Mouse (Mus musculus) heart, adult 2 months (tissue): ENCODE results near the gene Mtfr1l. TPM values are rescaled to one million over a fixed set of nuclear protein-coding genes. Genes with fewer than 3 reads are reported as not detected.

Source experiments
- DNase-seq, 2 experiments: peaks; one replicate each; pipeline ENCODE4 v3.0.0; 2021
- H3K27ac ChIP-seq: fragments of 200-600 bp; 2 replicates; pipeline ENCODE4 v1.8.1; 2022
- H3K27me3 ChIP-seq: fragments of 200-500 bp; 2 replicates; pipeline ENCODE4 v1.6.1; 2012; ENCODE audit warnings: mild to moderate bottlenecking, low read length, inconsistent platforms, mixed read lengths; ENCODE audit not compliant: control insufficient read depth, insufficient read depth
- H3K36me3 ChIP-seq: fragments of 200-500 bp; 2 replicates; pipeline ENCODE4 v1.6.1; 2012; ENCODE audit warnings: low read length, inconsistent platforms; ENCODE audit not compliant: control insufficient read depth, insufficient read depth
- H3K4me1 ChIP-seq: fragments of 200-500 bp; 2 replicates; pipeline ENCODE4 v1.6.1; 2011; ENCODE audit warnings: low read length; ENCODE audit not compliant: control insufficient read depth, insufficient read depth
- H3K4me3 ChIP-seq: fragments of 200-600 bp; 2 replicates; pipeline ENCODE4 v1.8.1; 2022
- H3K79me2 ChIP-seq: fragments of 200-500 bp; replicated peaks from 2 replicates; pipeline ENCODE4 v1.6.1; 2012; ENCODE audit warnings: mild to moderate bottlenecking, inconsistent platforms, low read length, moderate library complexity, mixed read lengths; ENCODE audit not compliant: control insufficient read depth, insufficient read depth
- H3K9ac ChIP-seq: fragments of 200-500 bp; 2 replicates; pipeline ENCODE4 v1.6.1; 2012; ENCODE audit warnings: low read depth, mild to moderate bottlenecking, control low read depth, inconsistent platforms, low read length, mixed read lengths
- CTCF ChIP-seq: fragments of 200-600 bp; IDR thresholded peaks from 2 replicates; pipeline ENCODE4 v1.8.1; 2022; ENCODE audit warnings: antibody characterized with exemption, mild to moderate bottlenecking, moderate library complexity
- EP300 ChIP-seq: fragments of 200-500 bp; IDR thresholded peaks from 2 replicates; pipeline ENCODE4 v1.6.1; 2011; ENCODE audit warnings: low read depth, low read length, control low read depth; ENCODE audit not compliant: insufficient read depth
- POLR2A ChIP-seq: fragments of 200-500 bp; IDR thresholded peaks from 2 replicates; pipeline ENCODE4 v1.6.1; 2011; ENCODE audit warnings: mild to moderate bottlenecking, low read depth, low read length, control low read depth; ENCODE audit not compliant: insufficient read depth
- WGBS: fragments of 180-500 bp; shearing (Covaris S2); methylation state at CpG from one replicate; pipeline ENCODE4 v1.1.7; 2018; 5-methylcytosine and 5-hydroxymethylcytosine counted together
- intact Hi-C: fragments of 180-260 bp; cut with DNase I; formaldehyde crosslinking; loops from one replicate; pipeline ENCODE4 v1.15.1; 2025
- polyA plus RNA-seq: library from polyadenylated mRNA; depleted of rRNA; stranded (reverse); fragments of >200 nt; gene quantifications from 2 replicates; pipeline ENCODE4 v1.2.3, GENCODE M21; 2012
- total RNA-seq, 2 experiments: library from RNA; stranded (reverse); gene quantifications; 2 replicates each; pipeline ENCODE4 v1.2.3; 2021

Gene Mtfr1l
- total and polyA plus RNA-seq, 3 experiments = 170 to 196 (median 191) TPM

DNA sequence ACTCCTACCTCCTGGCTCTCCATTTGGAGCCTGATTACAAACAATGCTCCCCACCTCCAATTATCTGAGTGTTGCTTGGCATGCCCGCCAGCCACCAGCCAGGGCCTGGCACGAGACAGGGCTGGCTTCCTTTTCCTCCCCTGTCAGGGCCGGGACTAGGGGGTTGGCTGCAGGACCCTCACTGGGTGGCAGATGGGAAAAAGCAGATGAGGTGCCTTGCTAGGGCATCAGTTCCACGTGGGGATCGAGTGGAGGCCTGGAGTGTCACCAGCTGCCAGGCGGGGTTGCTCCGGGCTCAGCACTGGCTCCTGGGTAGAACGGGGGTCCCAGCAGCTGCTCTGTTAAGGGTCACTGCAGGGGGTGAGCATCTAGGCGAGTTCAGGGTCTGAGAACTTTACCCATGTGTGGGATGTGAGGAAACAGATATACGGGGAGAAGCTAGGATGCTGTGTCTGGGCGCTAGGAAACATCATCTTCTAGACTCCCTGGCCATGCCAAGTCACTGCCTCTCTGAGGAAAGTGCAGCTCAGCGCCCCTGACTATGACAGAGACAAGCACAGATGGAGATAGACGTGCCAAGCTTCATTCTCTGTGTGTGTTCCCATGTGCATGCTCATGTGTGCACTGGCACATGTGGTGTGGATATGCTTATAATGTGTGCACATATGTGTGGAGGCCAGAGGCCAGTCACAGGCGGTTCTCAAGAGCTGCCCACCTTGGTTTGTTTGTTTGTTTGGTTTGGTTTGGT is 35.7 kb upstream of the Mtfr1l start:
- Histone ChIP-seq H3K36me3 (no peaks in the 10 kb centered on the region), H3K79me2 (no peaks in the 10 kb centered on the region), H3K4me3 (no peak overlapping the region), H3K27ac (no peak overlapping the region), H3K4me1 (no peaks in the 10 kb centered on the region), H3K9ac (no peak overlapping the region), H3K27me3 (no peaks in the 10 kb centered on the region)
- DNase-seq = no peak
- intact Hi-C loops = no loop called here
- 83% methylated on average over 14 of the region's 14 CpGs for WGBS
- TF ChIP-seq CTCF (no peak), EP300 (no peak), POLR2A (no peak)

DNA sequence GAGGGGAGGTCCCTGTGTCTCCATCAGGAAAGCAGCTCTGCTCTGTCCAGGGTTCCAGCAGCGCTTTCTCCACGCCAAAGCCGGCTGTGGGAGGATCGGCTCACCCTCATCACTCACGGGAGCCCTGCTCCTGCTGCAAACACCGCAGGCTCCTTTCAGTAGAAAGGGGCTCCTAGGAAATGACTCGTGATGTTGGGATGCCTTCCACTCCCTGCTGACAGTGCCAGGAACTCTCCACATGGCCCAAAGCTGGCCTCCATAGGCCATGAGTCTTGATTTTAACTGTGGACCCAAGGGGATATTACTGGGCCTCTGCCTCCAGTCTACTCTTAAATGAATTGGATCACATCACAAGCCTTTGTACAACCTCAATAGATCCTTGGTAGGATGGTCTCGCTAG is 34.6 kb upstream of the Mtfr1l start:
- intact Hi-C loops = no loop called here
- TF ChIP-seq POLR2A = no peak
- TF ChIP-seq CTCF = no peak
- Histone ChIP-seq H3K79me2 (no peaks in the 10 kb centered on the region), H3K36me3 (no peaks in the 10 kb centered on the region), H3K4me3 (no peak overlapping the region), H3K9ac (no peak overlapping the region), H3K27me3 (no peaks in the 10 kb centered on the region), H3K4me1 (no peaks in the 10 kb centered on the region), H3K27ac (no peak overlapping the region)
- 80% methylated on average over 8 of the region's 8 CpGs for WGBS
- no peak for DNase-seq

DNA sequence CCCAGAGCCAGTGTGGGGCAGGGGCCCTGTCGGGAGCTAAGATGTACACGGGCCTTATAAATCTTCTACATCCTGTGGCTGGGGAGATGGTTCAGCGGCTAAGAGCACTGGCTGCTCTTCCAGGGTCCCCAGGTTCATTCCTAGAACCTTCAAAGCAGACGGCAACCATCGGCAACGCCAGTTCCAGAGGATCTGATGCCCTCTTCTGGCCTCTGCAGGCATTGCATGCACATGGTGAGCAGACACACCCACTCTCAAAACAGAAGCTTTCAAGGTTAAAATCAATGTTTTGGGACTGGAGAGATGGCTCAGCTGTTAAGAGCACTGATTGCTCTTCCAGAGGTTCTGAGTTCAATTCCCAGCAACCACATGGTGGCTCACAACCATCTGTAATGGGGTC is 34.0 kb upstream of the Mtfr1l start:
- Histone ChIP-seq H3K9ac (no peak overlapping the region), H3K4me1 (no peaks in the 10 kb centered on the region), H3K27me3 (no peaks in the 10 kb centered on the region), H3K27ac (no peak overlapping the region), H3K4me3 (no peak overlapping the region), H3K36me3 (no peaks in the 10 kb centered on the region), H3K79me2 (no peaks in the 10 kb centered on the region)
- WGBS = 89% methylated on average over 6 of the region's 6 CpGs
- no peak for DNase-seq
- intact Hi-C loops = no loop called here
- TF ChIP-seq POLR2A = no peak
- TF ChIP-seq EP300 = no peak
- peak; percentile 65 for TF ChIP-seq CTCF

DNA sequence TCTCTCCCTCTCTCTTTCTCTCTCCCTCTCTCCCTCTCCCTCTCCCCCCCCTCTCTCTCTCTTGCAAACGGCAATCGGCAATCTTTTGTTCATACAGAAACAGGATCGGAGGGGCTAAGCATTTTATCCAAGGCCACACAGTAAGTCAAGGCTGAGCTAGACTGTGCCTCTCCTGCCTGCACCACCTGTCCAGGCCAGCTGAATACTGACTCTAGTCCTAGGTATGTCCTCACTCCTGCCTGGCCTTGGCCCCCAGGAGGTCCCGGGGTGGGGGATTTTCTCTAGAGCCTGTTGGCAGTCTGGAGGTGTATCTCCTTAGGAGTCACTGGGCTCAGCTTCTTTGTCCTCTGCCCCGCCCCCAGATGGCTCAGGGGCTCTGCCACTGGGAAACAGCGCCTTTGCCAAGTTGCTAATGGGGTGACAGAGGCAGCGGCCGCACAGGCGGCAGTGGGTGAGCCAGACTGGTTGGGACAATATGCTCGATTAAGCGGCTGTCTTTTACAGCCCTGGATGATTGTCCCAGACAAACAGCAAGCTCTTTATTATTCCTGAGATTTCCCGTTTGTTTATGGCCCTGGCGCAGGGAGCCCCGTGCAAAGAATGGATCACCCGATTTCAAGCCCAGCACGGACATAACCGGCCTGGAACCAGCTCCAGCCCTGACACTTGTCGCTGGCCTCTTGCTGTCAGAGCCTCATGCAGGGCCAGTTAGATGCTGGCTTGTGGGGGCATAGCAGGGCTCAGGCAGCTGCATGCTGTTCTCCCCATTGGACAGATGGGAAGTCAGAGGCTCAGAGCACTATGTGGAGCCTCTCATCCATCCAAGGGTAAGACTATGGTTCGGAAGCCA is 32.4 kb upstream of the Mtfr1l start:
- Histone ChIP-seq H3K4me3 (no peak overlapping the region), H3K9ac (no peak overlapping the region), H3K27me3 (no peaks in the 10 kb centered on the region), H3K4me1 (no peaks in the 10 kb centered on the region), H3K79me2 (no peaks in the 10 kb centered on the region), H3K27ac (no peak overlapping the region), H3K36me3 (no peaks in the 10 kb centered on the region)
- 72% methylated on average over 19 of the region's 19 CpGs for WGBS
- no peak for DNase-seq
- intact Hi-C loops = no loop called here
- TF ChIP-seq EP300 = no peak
- TF ChIP-seq POLR2A = no peak
- TF ChIP-seq CTCF = no peak

DNA sequence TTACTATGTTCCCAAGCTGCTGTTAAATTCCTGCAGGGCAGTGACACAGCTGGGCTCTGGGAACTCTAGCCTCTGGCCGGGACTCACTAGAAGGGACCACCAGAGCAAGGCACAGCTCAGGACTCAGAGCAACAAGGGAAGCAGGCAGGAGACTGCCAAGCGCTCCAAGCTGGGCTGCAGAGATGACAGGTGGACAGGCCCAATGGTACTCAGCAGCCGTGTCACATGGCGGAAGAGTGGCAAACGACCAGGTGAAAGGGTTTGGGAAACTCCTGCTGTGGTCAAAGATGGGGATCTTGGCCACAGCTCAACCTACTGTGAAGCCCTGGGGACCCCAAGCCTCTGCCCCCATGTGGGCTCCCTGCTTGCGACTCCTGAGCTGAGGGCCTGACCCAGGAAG is 28.9 kb upstream of the Mtfr1l start:
- no peak for DNase-seq
- H3K4me1 ChIP-seq = no peaks in the 10 kb centered on the region
- no peaks in the 10 kb centered on the region for H3K36me3 ChIP-seq
- H3K79me2 ChIP-seq = no peaks in the 10 kb centered on the region
- no peaks in the 10 kb centered on the region for H3K27me3 ChIP-seq
- no peak overlapping the region for H3K9ac ChIP-seq
- WGBS = 84% methylated on average over 6 of the region's 6 CpGs
- no peak overlapping the region for H3K4me3 ChIP-seq
- H3K27ac ChIP-seq = no peak overlapping the region
- intact Hi-C loops = no loop called here
- TF ChIP-seq CTCF = no peak
- no peak for TF ChIP-seq POLR2A
- no peak for TF ChIP-seq EP300

DNA sequence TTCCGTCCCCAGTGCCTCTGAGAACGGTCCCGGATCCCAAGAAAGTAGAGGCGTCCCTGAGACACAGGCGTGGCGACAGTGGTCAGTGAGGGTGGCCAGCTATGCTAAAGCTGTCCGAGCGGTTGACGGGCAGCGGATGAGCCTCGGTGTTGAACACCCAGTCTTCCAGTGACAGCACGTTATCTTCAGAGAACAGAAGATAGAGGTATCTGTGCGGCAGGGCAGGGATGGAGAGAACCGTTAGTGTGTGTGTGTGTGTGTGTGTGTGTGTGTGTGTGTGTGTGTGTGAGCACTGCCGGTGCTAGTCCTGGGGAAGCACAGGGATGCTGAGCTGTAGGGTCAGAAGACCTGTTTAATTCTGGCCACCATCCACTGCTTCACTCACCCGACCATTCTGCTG is 28.4 kb upstream of the Mtfr1l start:
- H3K4me3 ChIP-seq = no peak overlapping the region
- H3K27me3 ChIP-seq = no peaks in the 10 kb centered on the region
- TF ChIP-seq POLR2A (no peak), EP300 (no peak), CTCF (no peak)
- no peak for DNase-seq
- H3K36me3 ChIP-seq = no peaks in the 10 kb centered on the region
- intact Hi-C loops = no loop called here
- H3K9ac ChIP-seq = no peak overlapping the region
- WGBS = 82% methylated on average over 16 of the region's 16 CpGs
- H3K4me1 ChIP-seq = peaks cover 1% of the 10 kb centered on the region
- no peaks in the 10 kb centered on the region for H3K79me2 ChIP-seq
- H3K27ac ChIP-seq = no peak overlapping the region
